Mouse (Mus musculus): ENCODE data around the gene Slc45a1. TPM values are rescaled to one million over a fixed set of nuclear protein-coding genes. Genes with fewer than 3 reads are reported as not detected.
"Not testable (repeated sequence)": the region's sequence is repeated elsewhere in the genome, so short reads cannot be mapped to it uniquely, and the experiment has no call there.

The Slc45a1 gene
- polyA plus RNA-seq, 1 experiment from 2014 or later, result 7.8 TPM

GRCm38 (mm10) chr4:150619011-150619410 lies 33.0 kb downstream of the Slc45a1 start:
- H3K9me3 ChIP-seq, result no peaks in the 10 kb centered on the region
- no peak overlapping the region for H3K4me2 ChIP-seq (replicated peaks)
- no peaks in the 10 kb centered on the region for H3K27me3 ChIP-seq
- no peak overlapping the region for H3K9ac ChIP-seq (replicated peaks)
- ATAC-seq (ENCODE audit: low FRiP score, low read depth), result no peak
- no peak overlapping the region for H3K4me3 ChIP-seq
- no peak overlapping the region; the same call in 1 of the 2 replicates for H3K27ac ChIP-seq (replicated peaks)
- no peaks in the 10 kb centered on the region for H3K4me1 ChIP-seq
- 88% methylated on average over 7 of the region's 7 CpGs for WGBS
- H3K36me3 ChIP-seq, result peaks cover 71% of the 10 kb centered on the region

GRCm38 (mm10) chr4:150616841-150617240 lies 35.1 kb downstream of the Slc45a1 start:
- H3K4me1 ChIP-seq, result no peaks in the 10 kb centered on the region
- H3K27me3 ChIP-seq, result no peaks in the 10 kb centered on the region
- H3K4me3 ChIP-seq, result no peak overlapping the region
- H3K9ac ChIP-seq (replicated peaks), result no peak overlapping the region
- 95% methylated on average over 20 of the region's 20 CpGs for WGBS
- H3K9me3 ChIP-seq, result no peaks in the 10 kb centered on the region
- H3K4me2 ChIP-seq (replicated peaks), result no peak overlapping the region
- peaks cover 88% of the 10 kb centered on the region for H3K36me3 ChIP-seq
- no peak overlapping the region for H3K27ac ChIP-seq (replicated peaks)
- ATAC-seq (ENCODE audit: low FRiP score, low read depth), result no peak

- Histone ChIP-seq H3K27ac (replicated peaks) (no peak overlapping the region; the same call in 1 of the 2 replicates), H3K4me2 (replicated peaks) (no peak overlapping the region), H3K4me1 (no peaks in the 10 kb centered on the region), H3K36me3 (peaks cover 93% of the 10 kb centered on the region), H3K4me3 (no peak overlapping the region), H3K9ac (replicated peaks) (no peak overlapping the region), H3K27me3 (no peaks in the 10 kb centered on the region), H3K9me3 (no peaks in the 10 kb centered on the region)
- no peak for ATAC-seq (ENCODE audit: low FRiP score, low read depth)
- 90% methylated on average over 13 of the region's 13 CpGs for WGBS
These were observed 35.9 kb downstream of the Slc45a1 start for GRCm38 (mm10) chr4:150616029-150616420.

- 92% methylated on average over 12 of the region's 12 CpGs for WGBS
- H3K27ac ChIP-seq (replicated peaks), result no peak overlapping the region; the same call in 1 of the 2 replicates
- ATAC-seq (ENCODE audit: low FRiP score, low read depth), result no peak
These were observed 36.5 kb downstream of the Slc45a1 start for GRCm38 (mm10) chr4:150615251-150616028.

GRCm38 (mm10) chr4:150613715-150614114 lies 38.3 kb downstream of the Slc45a1 start:
- peaks cover 83% of the 10 kb centered on the region for H3K36me3 ChIP-seq

More at GRCm38 (mm10) chr4:150615251-150616028, 36.5 kb downstream of the Slc45a1 start:
- Histone ChIP-seq H3K4me3 (no peak overlapping the region), H3K27me3 (no peaks in the 10 kb centered on the region), H3K9ac (replicated peaks) (no peak overlapping the region), H3K36me3 (peaks cover 94% of the 10 kb centered on the region), H3K4me1 (no peaks in the 10 kb centered on the region), H3K4me2 (replicated peaks) (no peak overlapping the region), H3K9me3 (no peaks in the 10 kb centered on the region)

GRCm38 (mm10) chr4:150608670-150609069 lies 43.3 kb downstream of the Slc45a1 start:
- Histone ChIP-seq H3K9me3 (no peaks in the 10 kb centered on the region), H3K9ac (replicated peaks) (no peak overlapping the region), H3K36me3 (peaks cover 33% of the 10 kb centered on the region), H3K27me3 (no peaks in the 10 kb centered on the region), H3K4me2 (replicated peaks) (no peak overlapping the region), H3K4me3 (no peak overlapping the region), H3K4me1 (peaks cover 39% of the 10 kb centered on the region), H3K27ac (replicated peaks) (no peak overlapping the region)
- ATAC-seq (ENCODE audit: low FRiP score, low read depth), result no peak
- WGBS, result 99% methylated on average over 3 of the region's 3 CpGs

More at GRCm38 (mm10) chr4:150613715-150614114, 38.3 kb downstream of the Slc45a1 start:
- H3K9me3 ChIP-seq, result no peaks in the 10 kb centered on the region
- H3K27me3 ChIP-seq, result no peaks in the 10 kb centered on the region
- ATAC-seq (ENCODE audit: low FRiP score, low read depth), result no peak
- H3K9ac ChIP-seq (replicated peaks), result no peak overlapping the region
- H3K4me1 ChIP-seq, result no peaks in the 10 kb centered on the region
- no peak overlapping the region for H3K4me2 ChIP-seq (replicated peaks)
- no peak overlapping the region for H3K4me3 ChIP-seq
- H3K27ac ChIP-seq (replicated peaks), result no peak overlapping the region
- WGBS, result 93% methylated on average over 7 of the region's 7 CpGs

GRCm38 (mm10) chr4:150606449-150607161 lies 45.4 kb downstream of the Slc45a1 start:
- Histone ChIP-seq H3K27me3 (no peaks in the 10 kb centered on the region), H3K4me2 (replicated peaks) (peak overlapping the region; percentile 34), H3K36me3 (peaks cover 12% of the 10 kb centered on the region), H3K4me1 (peaks cover 42% of the 10 kb centered on the region), H3K27ac (replicated peaks) (peak overlapping the region; percentile 90), H3K9ac (replicated peaks) (no peak overlapping the region; the same call in 1 of the 2 replicates), H3K4me3 (no peak overlapping the region), H3K9me3 (no peaks in the 10 kb centered on the region)
- WGBS, result 13% methylated on average over 3 of the region's 3 CpGs
- ATAC-seq (ENCODE audit: low FRiP score, low read depth), result peak; percentile 76

GRCm38 (mm10) chr4:150605804-150606203 lies 46.2 kb downstream of the Slc45a1 start:
- WGBS, result 76% methylated on average over 3 of the region's 3 CpGs
- peak overlapping the region; percentile 90 for H3K27ac ChIP-seq (replicated peaks)
- H3K4me2 ChIP-seq (replicated peaks), result peak overlapping the region; percentile 34
- H3K9ac ChIP-seq (replicated peaks), result no peak overlapping the region
- peak; percentile 5; the same call in 1 of the 2 replicates for ATAC-seq (ENCODE audit: low FRiP score, low read depth)
- H3K4me1 ChIP-seq, result peaks cover 46% of the 10 kb centered on the region
- H3K9me3 ChIP-seq, result no peaks in the 10 kb centered on the region
- no peaks in the 10 kb centered on the region for H3K27me3 ChIP-seq
- H3K4me3 ChIP-seq, result no peak overlapping the region
- H3K36me3 ChIP-seq, result peaks cover 7% of the 10 kb centered on the region; the same call in 1 of the 2 replicates

GRCm38 (mm10) chr4:150603366-150604061 lies 48.5 kb downstream of the Slc45a1 start:
- no peaks in the 10 kb centered on the region for H3K27me3 ChIP-seq
- no peak overlapping the region for H3K9ac ChIP-seq (replicated peaks)
- peaks cover 49% of the 10 kb centered on the region for H3K4me1 ChIP-seq
- no peaks in the 10 kb centered on the region for H3K9me3 ChIP-seq
- 0 out of 2 replicates have a peak overlapping the region, but pooled peaks have one; percentile 5 for H3K27ac ChIP-seq (replicated peaks)
- ATAC-seq (ENCODE audit: low FRiP score, low read depth), result no peak
- H3K4me3 ChIP-seq, result no peak overlapping the region
- H3K4me2 ChIP-seq (replicated peaks), result no peak overlapping the region
- H3K36me3 ChIP-seq, result no peaks in the 10 kb centered on the region
- 100% methylated on average over 1 of the region's 1 CpGs for WGBS

- Histone ChIP-seq H3K4me3 (no peak overlapping the region), H3K9ac (replicated peaks) (no peak overlapping the region), H3K27me3 (no peaks in the 10 kb centered on the region), H3K4me1 (peaks cover 35% of the 10 kb centered on the region), H3K4me2 (replicated peaks) (no peak overlapping the region), H3K9me3 (no peaks in the 10 kb centered on the region), H3K36me3 (no peaks in the 10 kb centered on the region), H3K27ac (replicated peaks) (peak overlapping the region; percentile 39; the same call in 1 of the 2 replicates)
- ATAC-seq (ENCODE audit: low FRiP score, low read depth), result no peak
- 76% methylated on average over 10 of the region's 10 CpGs for WGBS
These were observed 50.5 kb downstream of the Slc45a1 start for GRCm38 (mm10) chr4:150601489-150601888.

- peaks cover 25% of the 10 kb centered on the region for H3K4me1 ChIP-seq
- not testable (repeated sequence) for H3K4me3 ChIP-seq; H3K9ac ChIP-seq (replicated peaks); H3K9me3 ChIP-seq; H3K36me3 ChIP-seq; H3K27ac ChIP-seq (replicated peaks); H3K27me3 ChIP-seq; ATAC-seq (ENCODE audit: low FRiP score, low read depth); H3K4me2 ChIP-seq (replicated peaks)
- 90% methylated on average over 2 of the region's 2 CpGs for WGBS
These were observed 51.5 kb downstream of the Slc45a1 start for GRCm38 (mm10) chr4:150600503-150600902.

All from midbrain, embryonic 12.5 days (tissue).